Mouse (Mus musculus) stomach, embryonic 16.5 days (tissue): Measurements from ENCODE around the gene Pgm5. TPM values are rescaled to one million over a fixed set of nuclear protein-coding genes. Genes with fewer than 3 reads are reported as not detected.

Source experiments
- ATAC-seq: fragments of 200-750 bp; cut with Nextera tagmentation; 2 replicates; pipeline ENCODE4 v1.8.0; 2017; ENCODE audit warnings: moderate number of reproducible peaks, moderate TSS enrichment; ENCODE audit not compliant: insufficient read depth, low FRiP score
- H3K27ac ChIP-seq: fragments of 300-500 bp; sonication (generic); 2 replicates; pipeline ENCODE4 v1.5.1; 2014; ENCODE audit warnings: low read length
- H3K27me3 ChIP-seq: fragments of 300-500 bp; sonication (generic); 2 replicates; pipeline ENCODE4 v1.6.1; 2014; ENCODE audit warnings: low read length, control low read depth, mixed read lengths; ENCODE audit not compliant: control insufficient read depth, insufficient read depth
- H3K36me3 ChIP-seq: fragments of 300-500 bp; sonication (generic); 2 replicates; pipeline ENCODE4 v1.6.1; 2014; ENCODE audit warnings: low read length; ENCODE audit not compliant: control insufficient read depth, insufficient read depth
- H3K4me1 ChIP-seq: fragments of 300-500 bp; sonication (generic); 2 replicates; pipeline ENCODE4 v1.6.1; 2014; ENCODE audit warnings: low read length, control low read depth, mixed read lengths; ENCODE audit not compliant: control insufficient read depth, insufficient read depth
- H3K4me2 ChIP-seq: fragments of 300-500 bp; sonication (generic); 2 replicates; pipeline ENCODE4 v1.6.1; 2014; ENCODE audit warnings: low read depth, low read length, mixed read lengths
- H3K4me3 ChIP-seq: fragments of 300-500 bp; sonication (generic); replicated peaks from 2 replicates; pipeline ENCODE4 v1.5.1; 2014; ENCODE audit warnings: mild to moderate bottlenecking, low read length
- H3K9ac ChIP-seq: fragments of 300-500 bp; sonication (generic); 2 replicates; pipeline ENCODE4 v1.6.1; 2014; ENCODE audit warnings: low read length
- H3K9me3 ChIP-seq: fragments of 300-500 bp; sonication (generic); replicated peaks from 2 replicates; pipeline ENCODE4 v1.6.1; 2016; ENCODE audit warnings: low read length, control low read depth; ENCODE audit not compliant: control insufficient read depth
- WGBS: fragments of 180-500 bp; shearing (Covaris S2); extraction: QIAGEN DNeasy Blood & Tissue Kit; methylation state at CpG from one replicate; pipeline ENCODE4 v1.1.7; 2014; 5-methylcytosine and 5-hydroxymethylcytosine counted together
- polyA plus RNA-seq: library from polyadenylated mRNA; unstranded; fragments of >200 nt; fragmentation: Nextera tagmentation; extraction: Ambion mirVana; gene quantifications from 2 replicates; pipeline ENCODE4 v1.2.1, GENCODE M21; 2015

The Pgm5 gene
- polyA plus RNA-seq, 1 experiment from 2014 or later: 10.5 TPM

- no peak overlapping the region for H3K27ac ChIP-seq
- no peaks in the 10 kb centered on the region for H3K4me1 ChIP-seq
- H3K4me3 ChIP-seq: no peak overlapping the region
- no peak for ATAC-seq
- H3K9ac ChIP-seq: no peak overlapping the region
- 73% methylated on average over 8 of the region's 8 CpGs for WGBS
- no peaks in the 10 kb centered on the region for H3K27me3 ChIP-seq
- no peaks in the 10 kb centered on the region for H3K36me3 ChIP-seq
- no peaks in the 10 kb centered on the region for H3K9me3 ChIP-seq
- H3K4me2 ChIP-seq: no peak overlapping the region
Measured at GRCm38 (mm10) chr19:24650428-24650827, 211.2 kb downstream of the Pgm5 start.

GRCm38 (mm10) chr19:24648016-24648415 lies 213.6 kb downstream of the Pgm5 start:
- no peak overlapping the region for H3K27ac ChIP-seq
- no peaks in the 10 kb centered on the region for H3K36me3 ChIP-seq
- no peak overlapping the region for H3K4me2 ChIP-seq
- H3K9me3 ChIP-seq: no peaks in the 10 kb centered on the region
- WGBS: 62% methylated on average over 8 of the region's 8 CpGs
- no peak overlapping the region for H3K9ac ChIP-seq
- no peaks in the 10 kb centered on the region for H3K4me1 ChIP-seq
- no peak overlapping the region for H3K4me3 ChIP-seq
- no peaks in the 10 kb centered on the region for H3K27me3 ChIP-seq
- no peak for ATAC-seq

- ATAC-seq: no peak
- no peaks in the 10 kb centered on the region for H3K27me3 ChIP-seq
- no peak overlapping the region for H3K4me3 ChIP-seq
- no peak overlapping the region for H3K27ac ChIP-seq
- no peaks in the 10 kb centered on the region for H3K9me3 ChIP-seq
- 67% methylated on average over 8 of the region's 8 CpGs for WGBS
- no peaks in the 10 kb centered on the region for H3K36me3 ChIP-seq
- no peak overlapping the region for H3K9ac ChIP-seq
- H3K4me2 ChIP-seq: no peak overlapping the region
- H3K4me1 ChIP-seq: no peaks in the 10 kb centered on the region
Measured at GRCm38 (mm10) chr19:24646162-24646829, 215.4 kb downstream of the Pgm5 start.

- Histone ChIP-seq H3K4me3 (no peak overlapping the region), H3K4me1 (no peaks in the 10 kb centered on the region), H3K9ac (no peak overlapping the region), H3K27ac (no peak overlapping the region), H3K27me3 (no peaks in the 10 kb centered on the region), H3K4me2 (no peak overlapping the region), H3K36me3 (no peaks in the 10 kb centered on the region), H3K9me3 (no peaks in the 10 kb centered on the region)
- WGBS: 63% methylated on average over 10 of the region's 10 CpGs
- ATAC-seq: no peak
Measured at GRCm38 (mm10) chr19:24644971-24645370, 216.7 kb downstream of the Pgm5 start.

GRCm38 (mm10) chr19:24640982-24641381 lies 220.7 kb downstream of the Pgm5 start:
- H3K9ac ChIP-seq: no peak overlapping the region
- no peak overlapping the region for H3K4me3 ChIP-seq
- H3K9me3 ChIP-seq: no peaks in the 10 kb centered on the region
- no peaks in the 10 kb centered on the region for H3K4me1 ChIP-seq
- no peak overlapping the region for H3K27ac ChIP-seq
- H3K27me3 ChIP-seq: no peaks in the 10 kb centered on the region
- ATAC-seq: no peak
- WGBS: 76% methylated on average over 6 of the region's 6 CpGs
- H3K4me2 ChIP-seq: no peak overlapping the region
- no peaks in the 10 kb centered on the region for H3K36me3 ChIP-seq

GRCm38 (mm10) chr19:24637988-24638387 lies 223.7 kb downstream of the Pgm5 start:
- Histone ChIP-seq H3K27ac (no peak overlapping the region), H3K4me3 (no peak overlapping the region), H3K4me1 (no peaks in the 10 kb centered on the region), H3K9ac (no peak overlapping the region), H3K4me2 (no peak overlapping the region), H3K36me3 (no peaks in the 10 kb centered on the region), H3K27me3 (no peaks in the 10 kb centered on the region), H3K9me3 (no peaks in the 10 kb centered on the region)
- WGBS: 90% methylated on average over 6 of the region's 6 CpGs
- no peak for ATAC-seq

GRCm38 (mm10) chr19:24636616-24637015 lies 225.0 kb downstream of the Pgm5 start:
- Histone ChIP-seq H3K27me3 (no peaks in the 10 kb centered on the region), H3K9me3 (no peaks in the 10 kb centered on the region), H3K4me1 (no peaks in the 10 kb centered on the region), H3K4me2 (no peak overlapping the region), H3K36me3 (no peaks in the 10 kb centered on the region), H3K27ac (no peak overlapping the region), H3K9ac (no peak overlapping the region), H3K4me3 (no peak overlapping the region)
- WGBS: 80% methylated on average over 10 of the region's 10 CpGs
- ATAC-seq: no peak

GRCm38 (mm10) chr19:24634602-24635001 lies 227.1 kb downstream of the Pgm5 start:
- no peak overlapping the region for H3K27ac ChIP-seq
- H3K9me3 ChIP-seq: no peaks in the 10 kb centered on the region
- WGBS: 6% methylated on average over 7 of the region's 7 CpGs
- H3K9ac ChIP-seq: no peak overlapping the region
- H3K4me3 ChIP-seq: no peak overlapping the region
- ATAC-seq: no peak
- no peak overlapping the region for H3K4me2 ChIP-seq
- no peaks in the 10 kb centered on the region for H3K27me3 ChIP-seq
- no peaks in the 10 kb centered on the region for H3K4me1 ChIP-seq
- no peaks in the 10 kb centered on the region for H3K36me3 ChIP-seq
